Mouse (Mus musculus) stomach, embryonic 16.5 days (tissue): Measurements from ENCODE around the gene Gpc6. TPM values are rescaled to one million over a fixed set of nuclear protein-coding genes. Genes with fewer than 3 reads are reported as not detected.

ENCODE experiments used
- ATAC-seq: fragments of 200-750 bp; cut with Nextera tagmentation; 2 replicates; pipeline ENCODE4 v1.8.0; 2017; ENCODE audit warnings: moderate number of reproducible peaks, moderate TSS enrichment; ENCODE audit not compliant: insufficient read depth, low FRiP score
- H3K27ac ChIP-seq: fragments of 300-500 bp; sonication (generic); 2 replicates; pipeline ENCODE4 v1.5.1; 2014; ENCODE audit warnings: low read length
- H3K27me3 ChIP-seq: fragments of 300-500 bp; sonication (generic); 2 replicates; pipeline ENCODE4 v1.6.1; 2014; ENCODE audit warnings: low read length, control low read depth, mixed read lengths; ENCODE audit not compliant: control insufficient read depth, insufficient read depth
- H3K36me3 ChIP-seq: fragments of 300-500 bp; sonication (generic); 2 replicates; pipeline ENCODE4 v1.6.1; 2014; ENCODE audit warnings: low read length; ENCODE audit not compliant: control insufficient read depth, insufficient read depth
- H3K4me1 ChIP-seq: fragments of 300-500 bp; sonication (generic); 2 replicates; pipeline ENCODE4 v1.6.1; 2014; ENCODE audit warnings: low read length, control low read depth, mixed read lengths; ENCODE audit not compliant: control insufficient read depth, insufficient read depth
- H3K4me2 ChIP-seq: fragments of 300-500 bp; sonication (generic); 2 replicates; pipeline ENCODE4 v1.6.1; 2014; ENCODE audit warnings: low read depth, low read length, mixed read lengths
- H3K4me3 ChIP-seq: fragments of 300-500 bp; sonication (generic); replicated peaks from 2 replicates; pipeline ENCODE4 v1.5.1; 2014; ENCODE audit warnings: mild to moderate bottlenecking, low read length
- H3K9ac ChIP-seq: fragments of 300-500 bp; sonication (generic); 2 replicates; pipeline ENCODE4 v1.6.1; 2014; ENCODE audit warnings: low read length
- H3K9me3 ChIP-seq: fragments of 300-500 bp; sonication (generic); replicated peaks from 2 replicates; pipeline ENCODE4 v1.6.1; 2016; ENCODE audit warnings: low read length, control low read depth; ENCODE audit not compliant: control insufficient read depth
- WGBS: fragments of 180-500 bp; shearing (Covaris S2); extraction: QIAGEN DNeasy Blood & Tissue Kit; methylation state at CpG from one replicate; pipeline ENCODE4 v1.1.7; 2014; 5-methylcytosine and 5-hydroxymethylcytosine counted together
- polyA plus RNA-seq: library from polyadenylated mRNA; unstranded; fragments of >200 nt; fragmentation: Nextera tagmentation; extraction: Ambion mirVana; gene quantifications from 2 replicates; pipeline ENCODE4 v1.2.1, GENCODE M21; 2015

The Gpc6 gene
- polyA plus RNA-seq, 1 experiment from 2014 or later, result 46.7 TPM

DNA sequence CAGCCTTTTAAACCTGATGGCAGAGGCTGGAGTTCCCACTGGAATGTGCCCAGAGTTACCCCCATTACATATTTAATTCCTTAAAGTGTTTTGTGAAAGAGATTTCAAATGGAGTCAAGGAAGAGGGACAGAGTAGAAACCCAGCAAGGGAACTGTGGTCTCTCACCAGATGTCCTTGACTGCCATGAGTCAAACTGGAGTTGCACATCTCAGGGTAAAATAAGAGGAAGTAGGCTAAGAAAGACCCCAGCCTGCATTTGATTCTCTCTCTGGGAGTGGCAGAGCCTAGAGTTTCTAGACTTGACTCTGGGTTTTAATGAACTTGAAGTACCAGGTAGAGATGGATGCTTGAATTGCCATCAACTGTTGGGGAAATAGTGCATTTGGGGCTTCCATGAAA, 946.2 kb downstream of the Gpc6 start:
- no peaks in the 10 kb centered on the region; the same call in 1 of the 2 replicates for H3K4me1 ChIP-seq
- no peaks in the 10 kb centered on the region for H3K9me3 ChIP-seq
- H3K4me3 ChIP-seq, result no peak overlapping the region
- H3K27ac ChIP-seq, result no peak overlapping the region
- H3K9ac ChIP-seq, result no peak overlapping the region
- no peaks in the 10 kb centered on the region for H3K36me3 ChIP-seq
- ATAC-seq, result no peak
- H3K27me3 ChIP-seq, result no peaks in the 10 kb centered on the region
- no peak overlapping the region for H3K4me2 ChIP-seq

DNA sequence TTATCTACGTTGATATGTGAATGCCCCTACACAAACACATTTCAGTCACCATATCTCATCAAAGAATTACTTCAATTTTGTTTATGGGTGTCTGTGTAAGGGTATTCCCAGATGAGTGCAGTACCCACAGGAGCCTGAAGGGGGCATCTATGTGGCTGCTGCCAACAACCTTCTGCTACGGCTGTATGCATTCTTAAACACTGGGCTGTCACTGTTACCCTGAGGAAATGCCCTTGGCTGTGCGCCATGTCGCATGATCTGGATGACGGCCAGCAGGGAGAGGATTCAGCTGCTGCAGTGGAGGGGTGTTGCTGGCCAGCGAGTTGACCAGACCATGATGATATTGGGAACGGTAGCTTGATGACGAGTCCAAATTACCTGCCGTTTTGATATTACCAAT, 954.2 kb downstream of the Gpc6 start:
- H3K4me1 ChIP-seq, result no peaks in the 10 kb centered on the region; the same call in 1 of the 2 replicates
- no peaks in the 10 kb centered on the region for H3K27me3 ChIP-seq
- no peaks in the 10 kb centered on the region for H3K36me3 ChIP-seq
- H3K4me3 ChIP-seq, result no peak overlapping the region
- H3K9me3 ChIP-seq, result no peaks in the 10 kb centered on the region
- H3K4me2 ChIP-seq, result no peak overlapping the region
- no peak overlapping the region for H3K27ac ChIP-seq
- ATAC-seq, result no peak; the same call in 1 of the 2 replicates
- 77% methylated on average over 9 of the region's 9 CpGs for WGBS
- H3K9ac ChIP-seq, result no peak overlapping the region

DNA sequence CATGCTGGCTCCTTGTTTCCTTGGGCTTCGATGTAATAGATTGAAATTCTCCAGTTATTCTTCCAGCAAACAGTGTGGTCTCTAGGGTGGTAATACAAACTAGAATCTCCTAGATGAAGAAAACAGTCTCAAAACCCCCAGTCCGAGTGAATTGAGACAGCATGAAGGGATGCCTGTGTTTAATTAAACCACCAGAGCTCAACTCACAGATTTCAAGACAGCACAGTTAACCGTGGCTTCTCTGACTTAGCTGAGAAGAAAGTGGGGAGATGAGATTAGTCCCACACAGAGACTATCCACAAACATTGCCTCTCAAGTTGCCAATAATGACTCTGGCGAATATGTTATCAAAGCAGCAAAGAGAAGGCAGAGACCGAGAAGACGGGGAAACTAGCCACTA, 956.0 kb downstream of the Gpc6 start:
- Histone ChIP-seq H3K9me3 (no peaks in the 10 kb centered on the region), H3K9ac (no peak overlapping the region), H3K27me3 (no peaks in the 10 kb centered on the region), H3K4me3 (no peak overlapping the region), H3K27ac (no peak overlapping the region), H3K4me1 (no peaks in the 10 kb centered on the region), H3K36me3 (no peaks in the 10 kb centered on the region), H3K4me2 (no peak overlapping the region)
- no peak for ATAC-seq
- 78% methylated on average over 6 of the region's 6 CpGs for WGBS

GRCm38 (mm10) chr14:117882222-117882621, 957.1 kb downstream of the Gpc6 start:
- Histone ChIP-seq H3K4me2 (no peak overlapping the region), H3K36me3 (no peaks in the 10 kb centered on the region), H3K4me1 (no peaks in the 10 kb centered on the region), H3K9me3 (no peaks in the 10 kb centered on the region), H3K27me3 (no peaks in the 10 kb centered on the region), H3K27ac (no peak overlapping the region), H3K9ac (no peak overlapping the region), H3K4me3 (no peak overlapping the region)
- WGBS, result 62% methylated on average over 3 of the region's 3 CpGs
- ATAC-seq, result no peak

GRCm38 (mm10) chr14:117889653-117890052, 964.5 kb downstream of the Gpc6 start:
- H3K4me3 ChIP-seq, result no peak overlapping the region
- H3K9ac ChIP-seq, result no peak overlapping the region
- no peaks in the 10 kb centered on the region for H3K27me3 ChIP-seq
- no peaks in the 10 kb centered on the region for H3K4me1 ChIP-seq
- WGBS, result 39% methylated on average over 2 of the region's 2 CpGs
- no peak for ATAC-seq
- H3K36me3 ChIP-seq, result no peaks in the 10 kb centered on the region
- H3K4me2 ChIP-seq, result no peak overlapping the region
- no peaks in the 10 kb centered on the region for H3K9me3 ChIP-seq
- no peak overlapping the region for H3K27ac ChIP-seq

DNA sequence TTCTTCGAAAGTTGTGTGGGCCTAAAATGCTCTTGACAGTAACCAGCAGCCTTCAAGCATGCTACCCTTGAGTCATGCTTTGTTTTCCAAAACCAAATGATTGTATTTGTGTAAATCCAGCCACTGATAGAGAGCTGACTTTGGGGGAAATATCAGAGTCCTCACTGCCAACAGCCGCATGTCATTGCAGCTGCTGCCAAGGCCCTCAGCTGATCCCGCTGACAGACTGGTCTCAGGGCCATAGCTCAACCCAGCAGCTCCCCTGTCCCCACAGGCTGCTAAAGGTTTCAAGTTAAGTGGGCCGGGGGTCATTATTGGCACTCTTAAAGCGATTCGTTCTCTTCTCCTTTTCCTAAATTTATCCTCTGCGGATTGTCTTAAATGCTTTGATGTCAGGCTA, 966.3 kb downstream of the Gpc6 start:
- WGBS, result 71% methylated on average over 7 of the region's 7 CpGs
- Histone ChIP-seq H3K4me2 (no peak overlapping the region), H3K4me1 (no peaks in the 10 kb centered on the region), H3K27ac (no peak overlapping the region), H3K9ac (no peak overlapping the region), H3K4me3 (no peak overlapping the region), H3K36me3 (no peaks in the 10 kb centered on the region), H3K9me3 (no peaks in the 10 kb centered on the region), H3K27me3 (no peaks in the 10 kb centered on the region)
- no peak for ATAC-seq

DNA sequence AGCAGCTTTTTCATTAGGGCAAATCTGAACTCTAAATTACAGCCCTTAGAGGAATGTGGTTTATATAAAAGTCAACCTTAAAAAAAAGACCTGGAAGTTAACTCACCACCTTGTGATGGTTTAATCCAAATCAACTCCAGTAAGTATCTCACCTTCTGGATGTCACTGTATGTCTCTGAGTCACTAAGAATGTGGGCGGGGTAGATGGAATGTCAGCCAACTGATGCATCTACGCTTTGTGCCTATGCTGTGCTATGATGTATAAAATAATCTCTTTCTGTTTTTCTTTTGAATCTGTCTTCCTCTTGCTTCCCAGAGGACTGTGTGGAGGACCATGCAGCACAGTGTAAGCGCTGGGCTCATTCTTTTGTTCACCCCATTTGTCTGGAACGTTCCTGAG, 966.9 kb downstream of the Gpc6 start:
- WGBS, result 71% methylated on average over 4 of the region's 4 CpGs
- Histone ChIP-seq H3K9ac (no peak overlapping the region), H3K27me3 (no peaks in the 10 kb centered on the region), H3K4me1 (no peaks in the 10 kb centered on the region), H3K4me3 (no peak overlapping the region), H3K27ac (no peak overlapping the region), H3K4me2 (no peak overlapping the region), H3K9me3 (no peaks in the 10 kb centered on the region), H3K36me3 (no peaks in the 10 kb centered on the region)
- no peak for ATAC-seq

- Histone ChIP-seq H3K9ac (no peak overlapping the region), H3K27ac (peak overlapping the region; percentile 43; the same call in 1 of the 2 replicates), H3K9me3 (no peaks in the 10 kb centered on the region), H3K4me2 (no peak overlapping the region), H3K4me1 (no peaks in the 10 kb centered on the region), H3K27me3 (no peaks in the 10 kb centered on the region), H3K36me3 (no peaks in the 10 kb centered on the region), H3K4me3 (no peak overlapping the region)
- 79% methylated on average over 10 of the region's 10 CpGs for WGBS
- ATAC-seq, result no peak
Observed at GRCm38 (mm10) chr14:117894869-117895538, 969.9 kb downstream of the Gpc6 start.

DNA sequence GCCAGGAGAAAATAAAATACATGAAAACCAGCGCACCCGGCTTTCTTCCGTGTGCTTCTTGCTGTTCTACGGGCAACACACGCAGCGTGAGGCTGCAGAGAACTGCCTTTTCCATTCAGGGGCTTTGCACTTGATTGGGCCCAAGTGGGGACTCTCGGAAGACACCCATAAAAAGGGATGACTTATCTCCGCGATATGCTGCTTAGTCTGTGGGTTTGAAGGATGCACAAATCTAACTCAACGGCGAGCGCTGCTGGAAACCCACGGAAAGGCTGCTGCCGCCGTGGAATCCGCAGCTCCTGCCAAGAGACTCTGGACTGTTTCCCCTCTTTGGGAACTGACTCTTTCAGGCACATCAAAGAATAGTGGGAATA, 970.4 kb downstream of the Gpc6 start:
- Histone ChIP-seq H3K9ac (no peak overlapping the region), H3K27ac (peak overlapping the region; percentile 43; the same call in 1 of the 2 replicates), H3K4me3 (no peak overlapping the region), H3K36me3 (no peaks in the 10 kb centered on the region), H3K4me1 (no peaks in the 10 kb centered on the region), H3K27me3 (no peaks in the 10 kb centered on the region), H3K4me2 (no peak overlapping the region), H3K9me3 (no peaks in the 10 kb centered on the region)
- no peak for ATAC-seq
- 69% methylated on average over 16 of the region's 16 CpGs for WGBS
